Mouse (Mus musculus) frontal cortex, postnatal 10 days (tissue): Measurements from ENCODE around the gene Daam1.

Experiments used
- DNase-seq, 2 experiments: peaks; one replicate each; pipeline ENCODE4 v3.0.0; 2022; ENCODE audit warnings: low spot score in 2 of 2, mixed read lengths in 1 of 2

Gene Daam1

GRCm38 (mm10) chr12:71830607-71831257 lies at the start of gene Daam1:
Gene Daam1, plus strand, starts transcription at chr12:71831078.
- DNase-seq = peak; percentile 92 to 97

GRCm38 (mm10) chr12:71781220-71781619 lies 49.7 kb upstream of the Daam1 start:
- no peak for DNase-seq

- no peak for DNase-seq
Measured at GRCm38 (mm10) chr12:71783970-71784369, 46.9 kb upstream of the Daam1 start.

- no peak for DNase-seq
Measured at GRCm38 (mm10) chr12:71784666-71785255, 46.1 kb upstream of the Daam1 start.

GRCm38 (mm10) chr12:71786521-71786920 lies 44.4 kb upstream of the Daam1 start:
- DNase-seq = no peak

- DNase-seq = no peak
Measured at GRCm38 (mm10) chr12:71788791-71789190, 42.1 kb upstream of the Daam1 start.

- DNase-seq = no peak
Measured at GRCm38 (mm10) chr12:71790581-71790980, 40.3 kb upstream of the Daam1 start.

- no peak for DNase-seq
Measured at GRCm38 (mm10) chr12:71793114-71793513, 37.8 kb upstream of the Daam1 start.

GRCm38 (mm10) chr12:71795626-71796025 lies 35.3 kb upstream of the Daam1 start:
- no peak for DNase-seq

- peak in 1 of 2 experiments; percentile 20 for DNase-seq
Measured at GRCm38 (mm10) chr12:71796517-71796916, 34.4 kb upstream of the Daam1 start.

- no peak for DNase-seq
Measured at GRCm38 (mm10) chr12:71807306-71807705, 23.6 kb upstream of the Daam1 start.

GRCm38 (mm10) chr12:71808631-71809030 lies 22.2 kb upstream of the Daam1 start:
- DNase-seq = no peak

- no peak for DNase-seq
Measured at GRCm38 (mm10) chr12:71809550-71809949, 21.3 kb upstream of the Daam1 start.

- DNase-seq = no peak
Measured at GRCm38 (mm10) chr12:71812567-71812966, 18.3 kb upstream of the Daam1 start.

GRCm38 (mm10) chr12:71813251-71813650 lies 17.6 kb upstream of the Daam1 start:
- DNase-seq = no peak

- no peak for DNase-seq
Measured at GRCm38 (mm10) chr12:71813761-71814160, 17.1 kb upstream of the Daam1 start.

GRCm38 (mm10) chr12:71820094-71820493 lies 10.8 kb upstream of the Daam1 start:
- DNase-seq = no peak

GRCm38 (mm10) chr12:71821272-71821671 lies 9.6 kb upstream of the Daam1 start:
- no peak for DNase-seq

- DNase-seq = no peak
Measured at GRCm38 (mm10) chr12:71821743-71822142, 9.1 kb upstream of the Daam1 start.

- no peak for DNase-seq
Measured at GRCm38 (mm10) chr12:71824927-71825326, 6.0 kb upstream of the Daam1 start.

GRCm38 (mm10) chr12:71830139-71830538 lies 739 bp upstream of the Daam1 start:
- DNase-seq = no peak

GRCm38 (mm10) chr12:71831258-71832087 lies 595 bp downstream of the Daam1 start:
- peak in 1 of 2 experiments; percentile 48 for DNase-seq

GRCm38 (mm10) chr12:71832225-71832624 lies 1.3 kb downstream of the Daam1 start:
- peak; percentile 56 to 66 for DNase-seq
